Mouse (Mus musculus) liver, adult 2 months (tissue): Measurements from ENCODE around the gene Snd1. TPM values are rescaled to one million over a fixed set of nuclear protein-coding genes. Genes with fewer than 3 reads are reported as not detected.

Source experiments
- DNase-seq: peaks from one replicate; pipeline ENCODE4 v3.0.0-alpha.2; 2011; ENCODE audit warnings: low read depth, low spot score; ENCODE audit errors: extremely low read depth
- H3K27ac ChIP-seq: fragments of 200-500 bp; replicated peaks from 2 replicates; pipeline ENCODE4 v1.5.1; 2012; ENCODE audit warnings: low read depth, mild to moderate bottlenecking, control low read depth, inconsistent platforms, low read length; ENCODE audit not compliant: insufficient read depth
- H3K27me3 ChIP-seq: fragments of 200-500 bp; 2 replicates; pipeline ENCODE4 v1.6.1; 2012; ENCODE audit warnings: mild to moderate bottlenecking, moderate library complexity, low read length, inconsistent platforms; ENCODE audit not compliant: control insufficient read depth, insufficient read depth
- H3K36me3 ChIP-seq: fragments of 200-500 bp; 2 replicates; pipeline ENCODE4 v1.6.1; 2012; ENCODE audit warnings: low read length, inconsistent platforms; ENCODE audit not compliant: control insufficient read depth, insufficient read depth
- H3K4me1 ChIP-seq: fragments of 200-500 bp; 2 replicates; pipeline ENCODE4 v1.6.1; 2011; ENCODE audit warnings: low read length; ENCODE audit not compliant: control insufficient read depth, insufficient read depth
- H3K4me3 ChIP-seq: fragments of 200-500 bp; 2 replicates; pipeline ENCODE4 v1.5.1; 2011; ENCODE audit warnings: low read depth, mild to moderate bottlenecking, control low read depth, low read length, moderate library complexity; ENCODE audit not compliant: insufficient read depth
- H3K79me2 ChIP-seq: fragments of 200-500 bp; 2 replicates; pipeline ENCODE4 v1.6.1; 2012; ENCODE audit warnings: inconsistent platforms, mild to moderate bottlenecking, low read length, moderate library complexity; ENCODE audit not compliant: control insufficient read depth, insufficient read depth
- H3K9ac ChIP-seq: fragments of 200-500 bp; 2 replicates; pipeline ENCODE4 v1.6.1; 2012; ENCODE audit warnings: low read depth, mild to moderate bottlenecking, control low read depth, inconsistent platforms, low read length
- CTCF ChIP-seq: fragments of 200-500 bp; IDR thresholded peaks from 2 replicates; pipeline ENCODE4 v1.5.1; 2011; ENCODE audit warnings: low read depth, low read length, control low read depth
- POLR2A ChIP-seq: fragments of 200-500 bp; IDR thresholded peaks from 2 replicates; pipeline ENCODE4 v1.6.1; 2011; ENCODE audit warnings: low read length, control low read depth; ENCODE audit not compliant: insufficient read depth; ENCODE audit errors: extremely low read depth
- WGBS: fragments of 180-500 bp; shearing (Covaris S2); methylation state at CpG from one replicate; pipeline ENCODE4 v1.1.7; 2018; 5-methylcytosine and 5-hydroxymethylcytosine counted together
- polyA plus RNA-seq: library from polyadenylated mRNA; depleted of rRNA; stranded (reverse); fragments of >200 nt; gene quantifications from 2 replicates; pipeline ENCODE4 v1.2.3, GENCODE M21; 2012
- total RNA-seq: library from RNA; depleted of rRNA; stranded (reverse); fragments of >200 nt; gene quantifications from 2 replicates; pipeline ENCODE4 v1.2.3, GENCODE M21; 2014

Snd1 gene
- total and polyA plus RNA-seq, 2 experiments, result 64.2 to 88.6 TPM

DNA sequence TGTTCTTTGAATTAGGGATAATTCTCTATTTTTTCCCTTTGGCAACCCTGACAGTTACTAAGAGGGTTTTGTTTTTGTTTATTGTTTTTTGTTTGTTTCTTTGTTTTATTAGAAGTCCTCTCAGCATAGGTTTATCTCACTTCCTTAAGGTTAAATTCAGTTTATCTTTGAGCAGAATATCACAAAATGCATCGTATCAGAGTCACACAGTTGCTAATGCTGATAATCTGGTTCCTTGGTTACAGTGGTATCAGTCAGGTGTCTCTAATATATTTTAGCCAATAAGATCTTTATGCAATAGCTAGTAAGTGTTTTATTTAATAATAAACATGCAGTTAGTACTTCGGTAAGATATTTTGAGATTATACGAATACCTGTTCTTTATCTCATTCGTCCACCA, 28.2 kb downstream of the Snd1 start:
- TF ChIP-seq POLR2A (no peak), CTCF (no peak)
- DNase-seq, result no peak
- WGBS, result 94% methylated on average over 4 of the region's 4 CpGs
- peaks cover 12% of the 10 kb centered on the region for H3K4me1 ChIP-seq
- H3K4me3 ChIP-seq, result no peak overlapping the region
- no peaks in the 10 kb centered on the region for H3K27me3 ChIP-seq
- no peaks in the 10 kb centered on the region for H3K36me3 ChIP-seq
- no peak overlapping the region for H3K27ac ChIP-seq
- peaks cover 22% of the 10 kb centered on the region; the same call in 1 of the 2 replicates for H3K79me2 ChIP-seq
- no peak overlapping the region for H3K9ac ChIP-seq

DNA sequence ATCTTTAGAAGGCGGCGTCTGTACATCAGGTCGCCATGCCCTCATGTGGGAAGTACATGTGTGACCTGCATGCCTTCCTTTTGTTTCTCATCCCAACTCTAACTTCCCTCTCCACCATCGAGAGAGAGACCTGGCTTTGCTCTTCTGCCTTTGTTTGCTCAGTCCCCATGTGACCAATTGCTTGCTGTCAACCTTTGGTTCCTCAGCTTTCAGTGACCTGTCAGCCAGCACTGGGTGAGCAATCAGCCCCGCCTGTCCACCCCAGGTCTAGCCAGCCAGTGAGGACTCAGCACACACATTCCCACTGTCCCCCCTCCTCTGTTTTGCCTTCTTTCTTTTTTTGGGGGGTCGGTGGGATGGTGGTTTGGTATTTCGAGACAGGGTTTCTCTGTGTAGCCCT, 29.7 kb downstream of the Snd1 start:
- peaks cover 24% of the 10 kb centered on the region; the same call in 1 of the 2 replicates for H3K79me2 ChIP-seq
- peaks cover 12% of the 10 kb centered on the region for H3K4me1 ChIP-seq
- peak overlapping the region; percentile 77 for H3K27ac ChIP-seq
- no peaks in the 10 kb centered on the region for H3K27me3 ChIP-seq
- H3K4me3 ChIP-seq, result no peak overlapping the region
- peak; percentile 96 for DNase-seq
- H3K36me3 ChIP-seq, result no peaks in the 10 kb centered on the region
- TF ChIP-seq CTCF (no peak), POLR2A (no peak)
- 16% methylated on average over 7 of the region's 7 CpGs for WGBS
- H3K9ac ChIP-seq, result no peak overlapping the region

DNA sequence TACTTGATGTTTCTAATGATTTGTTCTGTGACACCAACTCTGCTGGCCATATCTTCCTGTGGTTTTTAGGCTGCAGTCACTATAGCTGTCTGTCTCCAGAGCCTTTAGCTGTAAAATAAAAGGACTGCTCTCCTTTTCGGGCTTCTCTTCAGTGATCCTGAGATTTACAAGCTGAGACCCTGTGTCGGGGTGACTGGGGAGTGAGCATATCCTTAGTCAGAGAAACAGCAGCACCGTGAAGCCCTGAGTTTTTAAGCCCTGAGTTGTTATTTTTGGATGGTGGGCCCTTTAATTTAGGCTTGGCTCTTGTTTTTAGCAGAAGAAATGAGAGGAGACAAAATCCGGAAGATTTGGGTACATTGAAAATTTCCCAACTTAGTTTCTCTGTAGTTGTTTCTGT, 32.8 kb downstream of the Snd1 start:
- Histone ChIP-seq H3K27me3 (no peaks in the 10 kb centered on the region), H3K9ac (no peak overlapping the region), H3K79me2 (peaks cover 37% of the 10 kb centered on the region; the same call in 1 of the 2 replicates), H3K4me1 (peaks cover 7% of the 10 kb centered on the region; the same call in 1 of the 2 replicates), H3K27ac (no peak overlapping the region), H3K4me3 (no peak overlapping the region), H3K36me3 (peaks cover 1% of the 10 kb centered on the region; the same call in 1 of the 2 replicates)
- TF ChIP-seq CTCF, result no peak
- no peak for TF ChIP-seq POLR2A
- WGBS, result 81% methylated on average over 4 of the region's 4 CpGs
- no peak for DNase-seq

DNA sequence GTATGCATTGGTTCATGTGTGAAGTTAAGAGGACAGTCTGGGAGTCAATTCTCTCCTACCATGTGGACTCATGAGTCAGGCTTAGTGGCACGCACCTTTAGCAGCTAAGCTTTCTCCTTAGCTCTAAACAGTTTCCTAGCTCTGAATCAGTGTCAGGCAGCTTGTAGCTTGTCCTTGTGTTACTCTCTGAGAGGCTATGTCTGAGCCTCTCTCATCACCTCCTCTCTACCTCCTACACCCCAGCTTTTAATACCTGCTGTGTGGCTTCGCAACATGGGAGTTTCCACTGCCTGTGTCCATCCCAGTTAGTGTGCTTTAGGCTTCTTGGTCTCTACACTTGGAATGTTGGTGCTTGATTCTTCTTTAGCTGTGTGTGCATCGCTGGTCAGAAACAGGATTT, 39.3 kb downstream of the Snd1 start:
- TF ChIP-seq POLR2A (no peak), CTCF (no peak)
- Histone ChIP-seq H3K27ac (no peak overlapping the region), H3K4me1 (no peaks in the 10 kb centered on the region), H3K4me3 (no peak overlapping the region), H3K27me3 (no peaks in the 10 kb centered on the region), H3K36me3 (peaks cover 29% of the 10 kb centered on the region), H3K79me2 (peaks cover 26% of the 10 kb centered on the region; the same call in 1 of the 2 replicates), H3K9ac (no peak overlapping the region)
- DNase-seq, result no peak
- 97% methylated on average over 3 of the region's 3 CpGs for WGBS

DNA sequence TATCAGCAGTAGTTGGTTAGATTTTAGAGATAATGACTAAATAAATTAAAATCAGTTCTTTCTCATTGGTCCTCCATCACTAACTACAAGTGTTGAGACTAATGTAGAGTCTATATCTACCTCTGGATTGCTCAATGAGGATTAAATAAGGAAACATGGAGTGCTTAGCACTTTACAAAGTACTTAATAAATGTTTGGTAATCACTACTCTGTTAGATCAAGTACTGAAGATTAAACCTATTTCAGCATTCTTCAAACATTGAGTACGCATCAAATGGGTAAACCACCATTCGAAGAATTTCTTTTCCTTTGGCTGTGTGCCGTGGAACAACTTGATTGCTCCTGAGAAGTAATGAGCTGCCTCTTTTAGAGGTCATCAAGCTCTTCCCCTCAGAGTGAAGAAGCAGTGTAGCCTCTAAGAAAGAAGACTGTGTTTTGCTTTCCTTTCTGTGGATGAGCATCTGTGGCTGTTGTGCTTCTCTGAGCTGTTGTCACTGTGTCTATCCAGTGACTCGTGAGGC, 40.0 kb downstream of the Snd1 start:
- no peaks in the 10 kb centered on the region for H3K27me3 ChIP-seq
- TF ChIP-seq POLR2A (no peak), CTCF (no peak)
- H3K4me3 ChIP-seq, result no peak overlapping the region
- DNase-seq, result no peak
- peaks cover 34% of the 10 kb centered on the region for H3K36me3 ChIP-seq
- no peak overlapping the region for H3K27ac ChIP-seq
- 89% methylated on average over 4 of the region's 4 CpGs for WGBS
- H3K9ac ChIP-seq, result no peak overlapping the region
- no peaks in the 10 kb centered on the region for H3K4me1 ChIP-seq
- H3K79me2 ChIP-seq, result peaks cover 30% of the 10 kb centered on the region; the same call in 1 of the 2 replicates

DNA sequence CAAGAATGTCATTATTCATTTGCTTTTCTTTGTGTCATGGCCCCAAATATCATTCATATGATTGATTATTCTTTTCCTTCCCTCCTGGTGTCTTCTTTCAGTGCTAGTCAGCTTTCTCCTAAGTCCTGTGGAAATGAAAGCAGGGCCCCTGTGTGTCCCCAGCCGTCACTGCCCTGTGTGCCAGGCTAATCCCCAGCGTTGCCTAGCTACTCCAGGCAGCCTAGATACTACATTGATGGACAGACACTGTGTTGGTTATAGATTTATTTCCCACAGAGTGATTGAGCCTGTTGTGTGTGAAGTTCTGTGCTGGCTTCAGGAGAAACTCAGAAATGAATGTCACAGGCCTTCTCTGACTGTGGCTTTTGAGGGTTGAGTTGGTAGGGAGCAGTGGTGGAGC, 41.7 kb downstream of the Snd1 start:
- Histone ChIP-seq H3K27me3 (no peaks in the 10 kb centered on the region), H3K79me2 (peaks cover 19% of the 10 kb centered on the region; the same call in 1 of the 2 replicates), H3K4me1 (no peaks in the 10 kb centered on the region), H3K36me3 (peaks cover 44% of the 10 kb centered on the region), H3K4me3 (no peak overlapping the region), H3K9ac (no peak overlapping the region), H3K27ac (no peak overlapping the region)
- TF ChIP-seq CTCF (no peak), POLR2A (no peak)
- 85% methylated on average over 2 of the region's 2 CpGs for WGBS
- no peak for DNase-seq
